Mouse (Mus musculus) MEL (cell line): Measurements from ENCODE around the gene Rwdd3. TPM values are rescaled to one million over a fixed set of nuclear protein-coding genes. Genes with fewer than 3 reads are reported as not detected.

Experiments used
- DNase-seq: peaks from one replicate; pipeline ENCODE4 v3.0.0; 2011; ENCODE audit warnings: low read depth, low spot score
- H3K27ac ChIP-seq: 2 replicates; pipeline ENCODE4 v1.5.1; 2012; ENCODE audit warnings: low read depth, mild to moderate bottlenecking, control low read depth, low read length, moderate library complexity; ENCODE audit not compliant: control insufficient read depth
- H3K27me3 ChIP-seq, 2 experiments: fragments of 150-350 bp in 1 of 2; sonication (generic) in 1 of 2; 2 replicates each; pipeline ENCODE4 v1.6.1; 2012; ENCODE audit warnings: low read length in 2 of 2, mild to moderate bottlenecking in 2 of 2, improper control_type of control experiment in 1 of 2, moderate library complexity in 1 of 2; ENCODE audit not compliant: insufficient read depth in 2 of 2, control insufficient read depth in 1 of 2
- H3K36me3 ChIP-seq, 2 experiments: 2 replicates each; pipeline ENCODE4 v1.6.1; 2012 to 2014; ENCODE audit warnings: low read length in 2 of 2, improper control_type of control experiment in 1 of 2, inconsistent platforms in 1 of 2, mild to moderate bottlenecking in 1 of 2; ENCODE audit not compliant: insufficient read depth in 2 of 2, control insufficient read depth in 1 of 2
- H3K4me1 ChIP-seq, 2 experiments: fragments of 150-350 bp in 1 of 2; sonication (generic) in 1 of 2; 2 replicates each; pipeline ENCODE4 v1.6.1; 2012; ENCODE audit warnings: low read length in 2 of 2, improper control_type of control experiment in 1 of 2, mild to moderate bottlenecking in 1 of 2; ENCODE audit not compliant: insufficient read depth in 2 of 2, control insufficient read depth in 1 of 2
- H3K4me3 ChIP-seq, 2 experiments: fragments of 150-350 bp in 1 of 2; sonication (generic) in 1 of 2; 2 replicates each; pipeline ENCODE4 v1.5.1; 2012; ENCODE audit warnings: low read depth in 2 of 2, low read length in 2 of 2, mild to moderate bottlenecking in 2 of 2, moderate library complexity in 2 of 2, control low read depth in 1 of 2, improper control_type of control experiment in 1 of 2; ENCODE audit not compliant: control insufficient read depth in 1 of 2, insufficient read depth in 1 of 2
- H3K79me2 ChIP-seq: 2 replicates; pipeline ENCODE4 v1.6.1; 2012; ENCODE audit warnings: mild to moderate bottlenecking, low read length, moderate library complexity; ENCODE audit not compliant: control insufficient read depth, poor library complexity, insufficient read depth
- H3K9ac ChIP-seq: 2 replicates; pipeline ENCODE4 v1.6.1; 2012; ENCODE audit warnings: low read depth, mild to moderate bottlenecking, control low read depth, low read length, moderate library complexity; ENCODE audit not compliant: control insufficient read depth, poor library complexity, severe bottlenecking
- H3K9me3 ChIP-seq: fragments of 150-350 bp; sonication (generic); replicated peaks from 2 replicates; pipeline ENCODE4 v1.6.1; 2012; ENCODE audit warnings: mild to moderate bottlenecking, low read length, improper control_type of control experiment, moderate library complexity; ENCODE audit not compliant: insufficient read depth
- CTCF ChIP-seq, 3 experiments: IDR thresholded peaks in 2 of 3; conservative IDR thresholded peaks in 1 of 3; 2 replicates each; pipeline ENCODE4 v1.5.1; 2011 to 2012; ENCODE audit warnings: low read length in 3 of 3, low read depth in 2 of 3, mild to moderate bottlenecking in 2 of 3, improper control_type of control experiment in 1 of 3, inconsistent platforms in 1 of 3, mixed read lengths in 1 of 3, moderate library complexity in 1 of 3; ENCODE audit not compliant: control insufficient read depth in 1 of 3, insufficient read depth in 1 of 3, poor library complexity in 1 of 3, severe bottlenecking in 1 of 3
- HCFC1 ChIP-seq: IDR thresholded peaks from 2 replicates; pipeline ENCODE4 v1.6.1; 2012; ENCODE audit warnings: low read depth, mild to moderate bottlenecking, inconsistent platforms, low read length, improper control_type of control experiment, moderate library complexity
- SIN3A ChIP-seq: IDR thresholded peaks from 2 replicates; pipeline ENCODE4 v1.6.1; 2012; ENCODE audit warnings: low read length, improper control_type of control experiment, inconsistent platforms
- ZC3H11A ChIP-seq: IDR thresholded peaks from 2 replicates; pipeline ENCODE4 v1.6.1; 2012; ENCODE audit warnings: low read depth, mild to moderate bottlenecking, inconsistent platforms, low read length, improper control_type of control experiment
- polyA plus RNA-seq, 2 experiments: library from polyadenylated mRNA; stranded (reverse) in 1 of 2; unstranded in 1 of 2; fragments of >175 nt in 1 of 2; fragments of >200 nt in 1 of 2; gene quantifications; 2 replicates each; pipeline versions ENCODE4 v1.2.1 to v1.2.4; 2012; ENCODE audit warnings: low replicate concordance in 2 of 2, low read depth in 1 of 2; ENCODE audit not compliant: insufficient read length in 2 of 2, insufficient read depth in 1 of 2, missing spikeins in 1 of 2
- total RNA-seq: library from RNA; depleted of rRNA; stranded (reverse); fragments of 300-350 nt; gene quantifications from 2 replicates; pipeline ENCODE4 v1.2.3, GENCODE M21; 2012; rRNA removed

The Rwdd3 gene
- total and polyA plus RNA-seq, 3 experiments: 4.2 to 4.8 TPM; not detected in 1

- no peaks in the 10 kb centered on the region for H3K4me1 ChIP-seq
- no peak for DNase-seq
- H3K27ac ChIP-seq: no peak overlapping the region
- no peak overlapping the region for H3K9ac ChIP-seq
- no peaks in the 10 kb centered on the region for H3K9me3 ChIP-seq
- H3K36me3 ChIP-seq: no peaks in the 10 kb centered on the region
- no peak overlapping the region for H3K4me3 ChIP-seq
- H3K79me2 ChIP-seq: no peaks in the 10 kb centered on the region
- no peak for TF ChIP-seq ZC3H11A
- TF ChIP-seq, all 39 proteins: peak for 0
- peaks cover 0 to 4% of the 10 kb centered on the region in 2 experiments; a peak in 2 of 4 replicates for H3K27me3 ChIP-seq
These were observed 64.0 kb downstream of the Rwdd3 start for GRCm38 (mm10) chr3:121107481-121107880.

DNA sequence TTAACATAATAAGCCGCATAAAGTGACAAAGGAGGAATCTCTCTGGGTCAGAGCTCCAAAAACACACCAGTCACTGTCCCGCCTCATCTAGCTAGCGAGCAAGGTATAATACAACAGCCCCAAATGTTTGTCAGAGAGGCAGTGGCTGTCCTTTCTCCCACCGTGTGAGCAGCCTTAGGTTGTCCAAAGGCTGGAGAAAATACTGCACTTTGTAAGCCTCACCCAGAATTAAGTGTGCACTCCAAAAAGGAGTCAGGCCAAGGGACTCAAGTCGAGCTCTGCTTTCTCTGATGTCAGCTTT, 66.1 kb downstream of the Rwdd3 start:
- H3K4me1 ChIP-seq: no peaks in the 10 kb centered on the region
- DNase-seq: peak; percentile 22
- TF ChIP-seq HCFC1 (no peak), ZC3H11A (no peak), SIN3A (no peak), CTCF (IDR thresholded peaks at IDR 0.05 in 2 of 3, conservative IDR thresholded peaks at IDR 0.05 in 1 of 3; ENCODE audit: control insufficient read depth in 1 of 3, insufficient read depth in 1 of 3, low read depth in 2 of 3, low read length in 3 of 3, poor library complexity in 1 of 3, severe bottlenecking in 1 of 3) (no peak)
- H3K9me3 ChIP-seq: no peaks in the 10 kb centered on the region
- H3K79me2 ChIP-seq: no peaks in the 10 kb centered on the region
- H3K36me3 ChIP-seq: no peaks in the 10 kb centered on the region
- H3K27ac ChIP-seq: no peak overlapping the region
- peaks cover 0 to 4% of the 10 kb centered on the region in 2 experiments; a peak in 2 of 4 replicates for H3K27me3 ChIP-seq
- no peak overlapping the region for H3K9ac ChIP-seq
- peak overlapping the region; percentile 73 to 78 for H3K4me3 ChIP-seq

Other genes starting within 250 kb of the Rwdd3 start
- gene Tmem56, start 111.4 kb upstream of the Rwdd3 start, total RNA-seq: 0.20 and 0.39 TPM in 2 replicates
- gene Tmem56, start 111.4 kb upstream of the Rwdd3 start, polyA plus RNA-seq: under 1 TPM in 1 of 2 experiments, not detected in 1; 0.32 TPM
- gene Alg14, start 120.1 kb upstream of the Rwdd3 start, total RNA-seq: 2.5 and 3.2 TPM in 2 replicates
- gene Alg14, start 120.1 kb upstream of the Rwdd3 start, polyA plus RNA-seq: 10 to 100 TPM in 1 of 2 experiments, not detected in 1; 20.1 TPM